Mouse (Mus musculus) ES-Bruce4 (cell line): ENCODE results near the gene Muc3a. TPM values are rescaled to one million over a fixed set of nuclear protein-coding genes. Genes with fewer than 3 reads are reported as not detected.

Experiments used
- H3K27ac ChIP-seq: 2 replicates; pipeline ENCODE4 v1.5.1; 2012; ENCODE audit warnings: low read length, inconsistent platforms; ENCODE audit not compliant: insufficient read depth
- H3K27me3 ChIP-seq: 2 replicates; pipeline ENCODE4 v1.6.1; 2012; ENCODE audit warnings: mild to moderate bottlenecking, low read length, inconsistent platforms; ENCODE audit not compliant: control insufficient read depth, poor library complexity, insufficient read depth, severe bottlenecking
- H3K36me3 ChIP-seq: 2 replicates; pipeline ENCODE4 v1.6.1; 2012; ENCODE audit warnings: inconsistent platforms, mild to moderate bottlenecking, low read length, moderate library complexity; ENCODE audit not compliant: control insufficient read depth, poor library complexity, insufficient read depth, severe bottlenecking
- H3K4me1 ChIP-seq: one replicate; pipeline ENCODE4 v1.8.1; 2011; ENCODE audit warnings: low read length; ENCODE audit not compliant: control insufficient read depth, insufficient read depth
- H3K4me3 ChIP-seq: 2 replicates; pipeline ENCODE4 v1.5.1; 2011; ENCODE audit warnings: low read depth, mild to moderate bottlenecking, low read length
- H3K9ac ChIP-seq: 2 replicates; pipeline ENCODE4 v1.6.1; 2012; ENCODE audit warnings: low read depth, mild to moderate bottlenecking, inconsistent platforms; ENCODE audit not compliant: poor library complexity, severe bottlenecking
- H3K9me3 ChIP-seq: replicated peaks from 2 replicates; pipeline ENCODE4 v1.6.1; 2012; ENCODE audit warnings: mild to moderate bottlenecking, low read length, inconsistent platforms; ENCODE audit not compliant: control insufficient read depth, poor library complexity, insufficient read depth, severe bottlenecking
- CTCF ChIP-seq: IDR thresholded peaks from one replicate; pipeline ENCODE4 v1.8.1; 2011; ENCODE audit warnings: low read depth, low read length
- EP300 ChIP-seq: IDR thresholded peaks from 2 replicates; pipeline ENCODE4 v1.6.1; 2011; ENCODE audit warnings: low read depth, low read length; ENCODE audit not compliant: insufficient read depth
- POLR2A ChIP-seq: IDR thresholded peaks from one replicate; pipeline ENCODE4 v1.8.1; 2011; ENCODE audit warnings: low read length; ENCODE audit not compliant: insufficient read depth
- polyA plus RNA-seq: library from polyadenylated mRNA; stranded (reverse); fragments of >200 nt; gene quantifications from 2 replicates; pipeline ENCODE4 v1.2.4, GENCODE M21; 2011; ENCODE audit warnings: low read depth; ENCODE audit not compliant: missing spikeins, insufficient read depth, insufficient read length

Gene Muc3a
- polyA plus RNA-seq, 1 experiment, result 2.2 TPM

DNA sequence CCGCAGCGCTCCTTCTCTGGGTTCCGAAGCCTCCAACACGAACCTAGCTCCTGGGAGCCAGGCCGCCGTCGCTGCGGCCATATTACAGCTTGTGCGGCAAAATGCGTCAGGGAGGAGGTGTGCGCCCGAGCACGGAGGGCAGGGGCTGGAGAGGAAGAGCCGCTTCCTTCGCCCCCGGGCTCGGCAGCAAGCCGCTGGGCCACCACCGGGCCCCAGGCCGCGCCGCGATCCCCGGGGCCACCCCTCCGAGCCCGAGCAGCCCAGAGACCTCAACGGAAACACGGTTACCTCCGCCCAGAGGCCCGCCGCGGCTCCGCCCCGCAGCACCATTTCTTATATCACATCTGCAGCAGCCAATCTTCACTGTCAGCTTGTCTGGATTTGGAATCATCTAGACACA, 22.9 kb downstream of the Muc3a start:
- Histone ChIP-seq H3K4me3 (peak overlapping the region; percentile 72), H3K9me3 (no peaks in the 10 kb centered on the region), H3K27me3 (no peaks in the 10 kb centered on the region), H3K27ac (no peak overlapping the region), H3K4me1 (no peaks in the 10 kb centered on the region), H3K9ac (peak overlapping the region; percentile 91), H3K36me3 (no peaks in the 10 kb centered on the region)
- no peak for TF ChIP-seq EP300
- TF ChIP-seq POLR2A, result no peak
- no peak for TF ChIP-seq CTCF

DNA sequence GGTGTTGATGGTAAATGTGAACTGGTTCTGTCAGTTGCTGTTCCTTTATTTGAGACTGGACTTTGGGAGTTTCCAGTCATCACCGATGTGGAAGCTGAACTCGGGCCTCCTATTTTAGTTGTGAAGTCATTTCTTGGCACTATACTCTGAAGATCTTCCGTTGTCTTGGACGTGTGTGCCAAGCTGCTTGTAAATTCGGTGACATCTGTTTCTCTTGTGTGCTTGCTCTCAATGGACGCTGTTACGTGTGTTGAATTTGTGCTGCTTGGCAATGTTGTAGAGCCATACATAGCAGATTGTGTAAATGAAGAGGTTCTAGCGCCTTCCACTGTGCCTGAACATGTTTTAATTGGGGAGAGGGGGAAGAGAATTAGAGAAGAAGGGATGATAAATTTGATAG, 26.8 kb downstream of the Muc3a start:
- Histone ChIP-seq H3K9me3 (no peaks in the 10 kb centered on the region), H3K4me1 (no peaks in the 10 kb centered on the region), H3K4me3 (no peak overlapping the region), H3K9ac (no peak overlapping the region), H3K27ac (no peak overlapping the region), H3K27me3 (no peaks in the 10 kb centered on the region), H3K36me3 (no peaks in the 10 kb centered on the region)
- TF ChIP-seq POLR2A, result no peak
- no peak for TF ChIP-seq EP300
- TF ChIP-seq CTCF, result no peak

DNA sequence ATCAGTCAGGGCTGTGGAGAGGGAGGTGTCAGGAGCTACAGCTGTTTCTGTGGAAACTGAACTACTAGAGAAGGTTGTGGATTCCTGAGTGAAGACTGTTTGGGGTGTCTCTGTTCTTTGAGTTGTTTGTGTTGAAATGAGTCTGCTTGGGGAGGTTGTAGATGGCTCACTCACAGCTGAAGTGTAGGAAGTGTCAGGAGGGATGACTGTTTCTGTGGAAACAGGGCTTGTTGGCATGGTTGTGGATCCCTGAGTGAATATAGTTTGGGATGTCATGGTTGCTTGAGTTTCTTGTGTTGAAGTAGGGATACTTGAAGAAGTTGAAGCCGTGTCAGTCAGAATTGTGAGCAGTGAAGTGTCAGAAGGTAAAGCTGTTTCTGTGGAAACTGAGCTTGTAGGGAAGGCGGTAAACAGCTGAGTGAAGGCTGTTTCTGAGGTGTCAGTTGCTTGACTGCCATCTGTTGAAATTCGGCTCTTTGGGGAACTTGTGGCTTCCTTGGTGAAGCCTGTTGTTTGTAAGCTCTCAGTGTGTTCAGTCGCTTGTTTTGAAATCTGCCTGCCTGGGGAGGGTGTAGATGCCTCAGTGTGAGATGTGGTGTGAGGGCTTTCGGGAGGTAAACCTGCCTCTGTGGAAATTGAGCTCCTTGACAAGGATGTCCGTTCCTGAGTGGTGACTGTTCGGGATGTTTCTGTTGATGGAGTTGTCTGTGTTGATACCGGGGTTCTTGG, 32.4 kb downstream of the Muc3a start:
- no peak overlapping the region for H3K27ac ChIP-seq
- H3K4me1 ChIP-seq, result no peaks in the 10 kb centered on the region
- no peaks in the 10 kb centered on the region; the same call in 1 of the 2 replicates for H3K27me3 ChIP-seq
- H3K4me3 ChIP-seq, result no peak overlapping the region
- TF ChIP-seq POLR2A, result no peak
- TF ChIP-seq EP300, result no peak
- TF ChIP-seq CTCF, result no peak
- H3K36me3 ChIP-seq, result no peaks in the 10 kb centered on the region
- 0 out of 2 replicates have a peak, but pooled peaks cover 2% of the 10 kb centered on the region for H3K9me3 ChIP-seq
- no peak overlapping the region for H3K9ac ChIP-seq

DNA sequence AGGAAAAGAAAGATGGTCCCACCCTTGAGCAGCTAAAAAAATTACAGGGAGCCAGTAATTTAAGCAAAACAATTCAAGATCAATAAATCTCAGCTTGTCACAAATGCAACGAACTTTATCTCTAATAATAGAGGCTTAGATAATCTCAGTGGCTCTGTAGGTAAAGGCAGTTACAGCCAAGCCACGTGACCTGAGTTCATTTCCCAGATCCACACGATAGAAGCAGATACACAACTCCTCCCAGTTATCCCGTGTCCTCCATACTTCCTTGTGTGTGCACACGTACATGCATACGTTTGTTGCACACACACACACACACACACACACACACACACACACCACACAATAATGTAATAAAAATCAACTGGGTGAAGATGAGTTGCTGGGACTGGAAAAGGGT, 38.2 kb downstream of the Muc3a start:
- TF ChIP-seq EP300, result no peak
- no peak for TF ChIP-seq POLR2A
- no peak for TF ChIP-seq CTCF
- no peak overlapping the region for H3K4me3 ChIP-seq
- H3K27me3 ChIP-seq, result no peaks in the 10 kb centered on the region
- H3K4me1 ChIP-seq, result no peaks in the 10 kb centered on the region
- H3K27ac ChIP-seq, result no peak overlapping the region
- H3K9ac ChIP-seq, result no peak overlapping the region
- H3K36me3 ChIP-seq, result no peaks in the 10 kb centered on the region
- no peaks in the 10 kb centered on the region for H3K9me3 ChIP-seq

DNA sequence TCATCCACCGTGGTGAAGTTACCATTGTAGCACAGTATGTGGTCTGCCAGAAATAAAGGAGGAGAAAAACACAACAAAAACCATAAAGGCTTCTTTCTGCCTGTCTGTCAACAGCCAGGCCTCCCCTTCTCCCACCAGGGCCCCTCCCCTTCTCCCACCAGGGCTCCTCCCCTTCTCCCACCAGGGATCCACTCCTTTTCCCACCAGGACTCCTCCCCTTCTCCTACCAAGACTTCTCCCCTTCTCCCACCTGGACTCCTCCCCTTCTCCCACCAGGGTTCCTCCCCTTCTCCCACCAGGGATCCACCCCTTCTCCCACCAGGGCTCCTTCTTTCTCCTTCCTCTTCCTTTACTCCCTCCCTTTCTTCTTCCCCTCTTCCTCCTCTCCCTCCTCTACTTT, 39.6 kb downstream of the Muc3a start:
- TF ChIP-seq EP300, result no peak
- no peak for TF ChIP-seq CTCF
- Histone ChIP-seq H3K9me3 (no peaks in the 10 kb centered on the region), H3K9ac (no peak overlapping the region)

DNA sequence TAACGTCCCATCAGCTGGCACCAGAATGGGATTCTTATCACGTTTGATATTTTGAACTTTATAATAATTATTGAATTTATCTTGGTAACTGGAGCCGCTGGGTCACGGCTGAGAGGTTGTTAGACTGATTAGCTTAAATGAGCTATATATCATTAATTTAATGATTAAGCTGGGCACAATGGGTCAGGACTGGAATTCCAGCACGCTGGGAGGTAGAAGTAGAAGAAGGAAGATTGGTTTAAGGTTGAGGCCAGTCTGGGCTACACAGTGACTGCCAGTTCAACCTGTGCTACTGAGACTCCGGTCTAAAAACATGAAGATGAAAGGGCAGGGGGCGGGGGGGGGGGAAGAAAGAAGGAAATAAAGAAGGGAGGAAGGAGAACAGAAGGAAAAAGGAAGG, 40.7 kb downstream of the Muc3a start:
- no peak overlapping the region for H3K9ac ChIP-seq
- no peak overlapping the region for H3K27ac ChIP-seq
- no peaks in the 10 kb centered on the region for H3K9me3 ChIP-seq
- H3K27me3 ChIP-seq, result no peaks in the 10 kb centered on the region
- no peak for TF ChIP-seq POLR2A
- TF ChIP-seq CTCF, result no peak
- no peak for TF ChIP-seq EP300
- H3K4me3 ChIP-seq, result no peak overlapping the region
- H3K4me1 ChIP-seq, result no peaks in the 10 kb centered on the region
- H3K36me3 ChIP-seq, result no peaks in the 10 kb centered on the region

More for the DNA sequence above, 39.6 kb downstream of the Muc3a start:
- Histone ChIP-seq H3K27me3 (no peaks in the 10 kb centered on the region), H3K4me1 (no peaks in the 10 kb centered on the region), H3K27ac (no peak overlapping the region), H3K36me3 (no peaks in the 10 kb centered on the region), H3K4me3 (no peak overlapping the region)
